Mouse (Mus musculus): ENCODE measurements around the gene Spag6l. TPM values are rescaled to one million over a fixed set of nuclear protein-coding genes. Genes with fewer than 3 reads are reported as not detected.

The Spag6l gene
- total RNA-seq (2023): 9.5 TPM

DNA sequence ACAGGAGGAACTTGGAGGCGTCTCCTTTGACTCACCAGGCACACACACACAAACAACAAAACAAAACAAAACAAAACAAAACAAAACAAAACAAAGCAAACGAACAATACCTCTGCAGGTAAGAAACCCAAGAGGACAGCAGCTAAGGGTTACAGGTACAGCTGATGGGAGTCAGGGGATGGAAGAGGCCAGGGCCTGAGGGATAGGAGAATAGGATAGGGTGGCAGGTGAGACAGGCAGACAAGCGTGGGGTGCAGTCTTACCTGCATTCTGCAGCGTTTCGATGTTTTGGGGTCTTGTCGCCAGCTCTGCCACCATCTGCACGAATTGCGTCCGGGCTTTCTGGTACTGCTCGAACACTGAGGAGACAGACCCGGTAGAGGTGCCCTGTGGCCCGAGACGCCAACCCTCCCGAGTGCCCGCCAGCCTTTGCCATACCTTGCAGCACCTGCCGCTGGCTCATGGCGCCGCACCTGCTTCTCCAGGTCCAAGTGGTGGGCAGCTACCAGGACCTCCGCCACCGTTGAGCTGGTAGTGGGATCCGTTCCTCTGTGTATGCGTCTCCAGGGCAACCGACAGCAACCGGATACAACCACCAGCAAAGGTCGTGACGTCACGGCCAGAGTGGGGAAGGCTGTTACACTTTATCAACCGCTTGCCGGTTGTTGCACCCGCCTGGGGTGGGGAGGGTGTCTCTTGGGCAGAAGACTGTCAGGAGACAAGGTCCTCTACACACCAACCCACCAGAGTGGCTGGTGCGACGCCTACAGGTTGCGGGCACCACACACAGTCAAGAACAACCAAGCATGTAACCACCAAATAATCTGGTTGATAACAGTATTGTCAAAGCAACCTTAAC is at the start of gene Spag6l:
Gene Spag6l (minus strand): TSS at position 700 of the 859 bp plus-strand sequence.

DNA sequence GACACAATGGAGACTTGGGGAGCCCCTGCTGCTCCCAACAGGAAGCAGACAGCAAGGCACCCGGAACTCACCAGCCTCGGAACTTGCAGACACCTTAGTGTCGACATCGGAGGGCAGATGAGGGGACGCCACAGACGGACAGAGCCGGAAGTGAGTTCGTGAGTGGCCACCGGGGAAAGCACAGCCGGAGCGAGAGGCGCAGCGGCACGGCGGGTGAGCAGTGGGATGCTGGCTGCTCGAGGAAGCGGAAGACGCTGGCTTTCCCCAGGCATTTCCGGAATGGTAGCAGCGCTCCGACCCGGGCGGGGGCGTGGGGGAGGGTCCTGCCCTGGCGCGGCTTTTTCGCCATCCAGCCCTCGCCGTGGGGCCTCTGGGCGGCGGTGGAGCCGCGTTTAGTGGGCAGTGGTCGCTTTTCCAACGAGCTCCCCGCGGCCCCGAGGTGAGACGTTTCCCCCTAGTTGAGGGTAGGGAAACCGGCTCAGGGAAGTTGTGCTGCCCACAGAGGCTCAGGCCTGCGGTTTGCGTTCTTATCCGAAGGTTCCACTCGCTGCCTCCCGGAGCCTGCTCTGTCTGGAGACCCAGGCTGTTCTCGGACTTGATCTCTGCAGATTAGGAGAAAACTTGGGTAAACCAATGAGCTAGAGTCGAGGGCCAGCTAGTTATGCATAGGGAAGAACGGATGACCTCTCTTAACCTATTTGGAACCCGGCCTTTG is 41.5 kb upstream of the Spag6l start, which contains the start of the genes Top3b and Vpreb1:
Gene Top3b (plus strand): TSS at position 120 of the 715 bp plus-strand sequence.
Gene Vpreb1 (minus strand): TSS at position 227 of the 715 bp plus-strand sequence.

DNA sequence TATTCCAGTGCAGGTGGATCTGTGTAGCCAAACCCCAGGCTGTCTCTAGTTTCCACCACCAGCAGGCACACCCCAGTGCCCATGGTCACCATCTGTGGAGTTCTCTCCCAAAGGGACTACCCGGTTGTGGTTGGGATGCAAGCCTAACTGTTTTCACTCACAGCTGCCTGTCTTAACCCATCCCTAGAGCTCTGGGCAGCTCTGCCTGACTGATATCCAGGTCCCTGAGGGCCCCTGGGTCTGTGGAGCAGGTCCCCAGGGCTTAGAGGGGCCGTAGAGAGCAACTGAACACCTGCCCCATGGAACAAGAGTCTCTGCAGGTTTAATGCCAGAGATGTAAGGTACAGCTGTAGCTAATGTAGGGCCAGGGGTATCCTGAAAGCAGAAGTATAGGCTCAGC is 34.7 kb upstream of the Spag6l start, which contains the start of gene Igll1:
Gene Igll1 (minus strand): TSS at position 8 of the 400 bp plus-strand sequence.

Other genes starting within 250 kb of the Spag6l start
- gene Fgd4, start 228.9 kb downstream of the Spag6l start, total RNA-seq (2023): 0.77 TPM
- gene Olfr19, start 153.1 kb downstream of the Spag6l start, total RNA-seq (2023): not detected
- gene Igll1, start 34.5 kb upstream of the Spag6l start, total RNA-seq (2023): not detected
- gene Top3b, start 41.3 kb upstream of the Spag6l start, total RNA-seq (2023): 101 TPM
- gene Vpreb1, start 41.4 kb upstream of the Spag6l start, total RNA-seq (2023): 3.0 TPM
- 18.6 TPM for gene Ppm1f, start 67.0 kb upstream of the Spag6l start, total RNA-seq (2023)
- 182 TPM for gene Mapk1, start 153.9 kb upstream of the Spag6l start, total RNA-seq (2023)
- gene Ypel1, start 240.2 kb upstream of the Spag6l start, total RNA-seq (2023): 1.5 TPM

All from CD4-positive naive resting alpha-beta T cell, adult 57 days (primary cell).